Mouse (Mus musculus): ENCODE data around the gene Tnc. TPM values are rescaled to one million over a fixed set of nuclear protein-coding genes. Genes with fewer than 3 reads are reported as not detected.
A peak's percentile ranks its signal among the peaks of the same experiment; 100 is the strongest.

The Tnc gene
- polyA plus RNA-seq, 1 experiment from 2014 or later, result 19.3 TPM

GRCm38 (mm10) chr4:63948066-63948687, 98.6 kb downstream of the Tnc start:
- no peaks in the 10 kb centered on the region for H3K4me1 ChIP-seq
- no peaks in the 10 kb centered on the region for H3K27me3 ChIP-seq
- H3K4me3 ChIP-seq, result no peak overlapping the region
- H3K27ac ChIP-seq, result no peak overlapping the region
- 43% methylated on average over 12 of the region's 12 CpGs for WGBS
- no peaks in the 10 kb centered on the region for H3K36me3 ChIP-seq
- ATAC-seq (ENCODE audit: low FRiP score), result peak; percentile 75
- H3K4me2 ChIP-seq (replicated peaks), result no peak overlapping the region
- H3K9me3 ChIP-seq (replicated peaks), result no peaks in the 10 kb centered on the region
- no peak overlapping the region for H3K9ac ChIP-seq

GRCm38 (mm10) chr4:63943813-63944212, 103.0 kb downstream of the Tnc start:
- Histone ChIP-seq H3K4me2 (replicated peaks) (no peak overlapping the region), H3K4me3 (no peak overlapping the region), H3K27me3 (no peaks in the 10 kb centered on the region), H3K27ac (no peak overlapping the region), H3K9ac (no peak overlapping the region), H3K9me3 (replicated peaks) (no peaks in the 10 kb centered on the region), H3K36me3 (no peaks in the 10 kb centered on the region), H3K4me1 (no peaks in the 10 kb centered on the region)
- no peak for ATAC-seq (ENCODE audit: low FRiP score)
- 66% methylated on average over 5 of the region's 5 CpGs for WGBS

GRCm38 (mm10) chr4:63942875-63943274, 103.9 kb downstream of the Tnc start:
- Histone ChIP-seq H3K4me3 (no peak overlapping the region), H3K9me3 (replicated peaks) (no peaks in the 10 kb centered on the region), H3K27ac (no peak overlapping the region), H3K4me2 (replicated peaks) (no peak overlapping the region), H3K4me1 (no peaks in the 10 kb centered on the region), H3K9ac (no peak overlapping the region), H3K36me3 (no peaks in the 10 kb centered on the region), H3K27me3 (no peaks in the 10 kb centered on the region)
- WGBS, result 93% methylated on average over 3 of the region's 3 CpGs
- ATAC-seq (ENCODE audit: low FRiP score), result no peak

- no peaks in the 10 kb centered on the region for H3K9me3 ChIP-seq (replicated peaks)
- H3K27ac ChIP-seq, result no peak overlapping the region
- 95% methylated on average over 2 of the region's 2 CpGs for WGBS
- H3K4me1 ChIP-seq, result no peaks in the 10 kb centered on the region
- H3K4me3 ChIP-seq, result no peak overlapping the region
- no peaks in the 10 kb centered on the region for H3K36me3 ChIP-seq
- H3K27me3 ChIP-seq, result no peaks in the 10 kb centered on the region
- no peak overlapping the region for H3K4me2 ChIP-seq (replicated peaks)
- ATAC-seq (ENCODE audit: low FRiP score), result no peak
- H3K9ac ChIP-seq, result no peak overlapping the region
Measured at GRCm38 (mm10) chr4:63941420-63941819, 105.4 kb downstream of the Tnc start.

- Histone ChIP-seq H3K9me3 (replicated peaks) (no peaks in the 10 kb centered on the region), H3K36me3 (no peaks in the 10 kb centered on the region), H3K4me2 (replicated peaks) (no peak overlapping the region), H3K4me1 (no peaks in the 10 kb centered on the region), H3K27me3 (no peaks in the 10 kb centered on the region), H3K4me3 (no peak overlapping the region), H3K27ac (no peak overlapping the region), H3K9ac (no peak overlapping the region)
- ATAC-seq (ENCODE audit: low FRiP score), result no peak
- WGBS, result 80% methylated on average over 3 of the region's 3 CpGs
Measured at GRCm38 (mm10) chr4:63939428-63939827, 107.4 kb downstream of the Tnc start.

- H3K27me3 ChIP-seq, result no peaks in the 10 kb centered on the region
- H3K9ac ChIP-seq, result no peak overlapping the region
- 90% methylated on average over 4 of the region's 4 CpGs for WGBS
- ATAC-seq (ENCODE audit: low FRiP score), result no peak
- H3K4me2 ChIP-seq (replicated peaks), result no peak overlapping the region
- H3K4me3 ChIP-seq, result no peak overlapping the region
- no peak overlapping the region for H3K27ac ChIP-seq
- H3K9me3 ChIP-seq (replicated peaks), result no peaks in the 10 kb centered on the region
- H3K4me1 ChIP-seq, result no peaks in the 10 kb centered on the region
- H3K36me3 ChIP-seq, result no peaks in the 10 kb centered on the region
Measured at GRCm38 (mm10) chr4:63935960-63936359, 110.9 kb downstream of the Tnc start.

- no peaks in the 10 kb centered on the region for H3K4me1 ChIP-seq
- no peaks in the 10 kb centered on the region for H3K9me3 ChIP-seq (replicated peaks)
- H3K27ac ChIP-seq, result no peak overlapping the region
- H3K4me3 ChIP-seq, result no peak overlapping the region
- no peak overlapping the region for H3K4me2 ChIP-seq (replicated peaks)
- no peak overlapping the region for H3K9ac ChIP-seq
- WGBS, result 86% methylated on average over 9 of the region's 9 CpGs
- no peak for ATAC-seq (ENCODE audit: low FRiP score)
- H3K36me3 ChIP-seq, result no peaks in the 10 kb centered on the region
- H3K27me3 ChIP-seq, result no peaks in the 10 kb centered on the region
Measured at GRCm38 (mm10) chr4:63935314-63935713, 111.5 kb downstream of the Tnc start.

- no peak overlapping the region for H3K4me2 ChIP-seq (replicated peaks)
- no peaks in the 10 kb centered on the region for H3K4me1 ChIP-seq
- no peak overlapping the region for H3K27ac ChIP-seq
- 88% methylated on average over 2 of the region's 2 CpGs for WGBS
- no peak for ATAC-seq (ENCODE audit: low FRiP score)
- H3K9ac ChIP-seq, result no peak overlapping the region
- no peaks in the 10 kb centered on the region for H3K9me3 ChIP-seq (replicated peaks)
- no peak overlapping the region for H3K4me3 ChIP-seq
- H3K36me3 ChIP-seq, result no peaks in the 10 kb centered on the region
- no peaks in the 10 kb centered on the region for H3K27me3 ChIP-seq
Measured at GRCm38 (mm10) chr4:63930863-63931262, 116.0 kb downstream of the Tnc start.

- H3K4me3 ChIP-seq, result no peak overlapping the region
- no peaks in the 10 kb centered on the region for H3K9me3 ChIP-seq (replicated peaks)
- no peaks in the 10 kb centered on the region for H3K4me1 ChIP-seq
- H3K36me3 ChIP-seq, result no peaks in the 10 kb centered on the region
- ATAC-seq (ENCODE audit: low FRiP score), result no peak
- H3K27me3 ChIP-seq, result no peaks in the 10 kb centered on the region
- H3K9ac ChIP-seq, result no peak overlapping the region
- H3K4me2 ChIP-seq (replicated peaks), result no peak overlapping the region
- 68% methylated on average over 2 of the region's 2 CpGs for WGBS
- H3K27ac ChIP-seq, result no peak overlapping the region
Measured at GRCm38 (mm10) chr4:63929490-63929889, 117.3 kb downstream of the Tnc start.

GRCm38 (mm10) chr4:63928192-63928591, 118.6 kb downstream of the Tnc start:
- Histone ChIP-seq H3K27me3 (no peaks in the 10 kb centered on the region), H3K27ac (no peak overlapping the region), H3K9me3 (replicated peaks) (no peaks in the 10 kb centered on the region), H3K4me1 (no peaks in the 10 kb centered on the region), H3K4me3 (no peak overlapping the region), H3K36me3 (no peaks in the 10 kb centered on the region), H3K4me2 (replicated peaks) (no peak overlapping the region), H3K9ac (no peak overlapping the region)
- 76% methylated on average over 1 of the region's 1 CpGs for WGBS
- no peak for ATAC-seq (ENCODE audit: low FRiP score)

- Histone ChIP-seq H3K4me1 (no peaks in the 10 kb centered on the region), H3K36me3 (no peaks in the 10 kb centered on the region), H3K9me3 (replicated peaks) (no peaks in the 10 kb centered on the region), H3K4me2 (replicated peaks) (no peak overlapping the region), H3K9ac (no peak overlapping the region), H3K4me3 (no peak overlapping the region), H3K27ac (no peak overlapping the region), H3K27me3 (no peaks in the 10 kb centered on the region)
- no peak for ATAC-seq (ENCODE audit: low FRiP score)
- WGBS, result 83% methylated on average over 5 of the region's 5 CpGs
Measured at GRCm38 (mm10) chr4:63917181-63917580, 129.6 kb downstream of the Tnc start.

GRCm38 (mm10) chr4:63916753-63917152, 130.1 kb downstream of the Tnc start:
- no peaks in the 10 kb centered on the region for H3K9me3 ChIP-seq (replicated peaks)
- H3K36me3 ChIP-seq, result no peaks in the 10 kb centered on the region
- 83% methylated on average over 8 of the region's 8 CpGs for WGBS
- no peak overlapping the region for H3K4me3 ChIP-seq
- no peaks in the 10 kb centered on the region for H3K27me3 ChIP-seq
- no peak overlapping the region for H3K27ac ChIP-seq
- no peak overlapping the region for H3K4me2 ChIP-seq (replicated peaks)
- no peaks in the 10 kb centered on the region for H3K4me1 ChIP-seq
- ATAC-seq (ENCODE audit: low FRiP score), result no peak
- H3K9ac ChIP-seq, result no peak overlapping the region

GRCm38 (mm10) chr4:63916288-63916687, 130.5 kb downstream of the Tnc start:
- Histone ChIP-seq H3K9me3 (replicated peaks) (no peaks in the 10 kb centered on the region), H3K36me3 (no peaks in the 10 kb centered on the region), H3K4me2 (replicated peaks) (no peak overlapping the region), H3K4me1 (no peaks in the 10 kb centered on the region), H3K27me3 (no peaks in the 10 kb centered on the region), H3K27ac (no peak overlapping the region), H3K4me3 (no peak overlapping the region), H3K9ac (no peak overlapping the region)
- no peak for ATAC-seq (ENCODE audit: low FRiP score)
- 83% methylated on average over 3 of the region's 3 CpGs for WGBS

All from hindbrain, embryonic 12.5 days (tissue).